Mouse (Mus musculus) small intestine, adult 2 months (tissue): Measurements from ENCODE around the gene Mef2b.

Experiments used
- CTCF ChIP-seq: fragments of 200-500 bp; IDR thresholded peaks from 2 replicates; pipeline ENCODE4 v1.5.1; 2012; ENCODE audit warnings: low read depth, mild to moderate bottlenecking, control low read depth, inconsistent platforms, low read length, moderate library complexity, mixed read lengths; ENCODE audit not compliant: insufficient replicate concordance, insufficient read length; ENCODE audit errors: extremely low read depth
- POLR2A ChIP-seq: fragments of 200-500 bp; IDR thresholded peaks from 2 replicates; pipeline ENCODE4 v1.6.1; 2012; ENCODE audit warnings: low read depth, mild to moderate bottlenecking, control low read depth, inconsistent platforms, low read length, moderate library complexity

- TF ChIP-seq POLR2A (no peak), CTCF (no peak)
These were observed 54.7 kb downstream of the Mef2b start for GRCm38 (mm10) chr8:70194191-70194590.
